Mouse (Mus musculus) effector memory CD4-positive, alpha-beta T cell, adult 7 months (primary cell): ENCODE results near the gene Cpb1. TPM values are rescaled to one million over a fixed set of nuclear protein-coding genes. Genes with fewer than 3 reads are reported as not detected.

Source experiments
- polyA plus RNA-seq: library from polyadenylated mRNA; unstranded; fragments of 100-300 nt; shearing (Covaris generic); gene quantifications from one replicate; pipeline ENCODE4 v1.2.1, GENCODE M21; 2017

Gene Cpb1
- not detected for polyA plus RNA-seq

DNA sequence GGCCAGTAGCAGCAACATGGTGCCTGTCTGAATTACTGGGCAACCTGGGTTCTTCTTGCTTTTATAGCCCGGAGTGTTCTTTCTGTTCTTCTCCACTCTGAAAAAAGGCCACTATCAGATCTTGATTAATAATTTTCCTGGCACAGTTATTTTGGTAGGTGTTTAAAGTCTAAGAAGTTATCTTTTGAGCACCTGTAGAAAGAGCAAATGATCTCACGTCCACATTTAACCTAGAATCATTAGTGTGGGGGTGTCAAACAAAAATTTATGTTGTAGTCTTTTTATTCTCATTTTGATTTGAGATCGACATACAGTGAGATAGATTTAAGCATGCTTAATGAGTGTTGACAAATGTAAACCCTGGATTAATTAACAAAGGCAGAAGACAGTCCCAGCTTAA is at the start of gene Cpb1:
TSS of gene Cpb1 (minus strand) at position 101 of the 400 bp plus-strand sequence.

GRCm38 (mm10) chr3:20242050-20242449 is 33.5 kb downstream of the Cpb1 start, which contains the start of gene Cpa3:
Gene Cpa3 (minus strand): TSS chr3:20242181.

Other genes with a start within 250 kb of the Cpb1 start
- gene Hps3, start 240.4 kb downstream of the Cpb1 start, polyA plus RNA-seq = 41.1 TPM
- gene Hltf, start 217.9 kb downstream of the Cpb1 start, polyA plus RNA-seq = 38.1 TPM
- gene Gyg, start 120.4 kb downstream of the Cpb1 start, polyA plus RNA-seq = 20.5 TPM
- gene Cpa3, start 33.6 kb downstream of the Cpb1 start, polyA plus RNA-seq = 0.27 TPM
- not detected for gene Agtr1b, start 91.4 kb upstream of the Cpb1 start, polyA plus RNA-seq